Mouse (Mus musculus): ENCODE results near the gene Ccdc185.

Gene Ccdc185

DNA sequence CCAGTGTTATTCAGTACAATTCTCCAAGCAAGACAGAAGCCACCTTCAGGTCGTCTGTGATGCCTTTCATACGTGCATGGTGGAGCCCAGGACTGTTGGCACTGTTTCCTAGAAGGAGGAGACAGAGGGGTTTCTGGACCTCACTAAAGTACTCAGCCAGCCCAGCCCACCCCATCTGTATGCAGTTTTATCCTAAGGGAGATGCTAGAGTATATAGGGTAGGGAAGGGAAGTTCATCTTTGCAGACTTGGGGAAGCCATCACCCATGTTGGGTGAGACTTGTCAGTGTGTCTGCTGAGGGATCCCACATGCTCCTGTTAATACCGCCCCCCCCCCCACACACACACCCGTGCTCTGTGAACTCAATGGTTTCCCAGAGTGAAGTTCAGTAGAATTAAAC is 13.1 kb downstream of the Ccdc185 start:
- no peak for DNase-seq

DNA sequence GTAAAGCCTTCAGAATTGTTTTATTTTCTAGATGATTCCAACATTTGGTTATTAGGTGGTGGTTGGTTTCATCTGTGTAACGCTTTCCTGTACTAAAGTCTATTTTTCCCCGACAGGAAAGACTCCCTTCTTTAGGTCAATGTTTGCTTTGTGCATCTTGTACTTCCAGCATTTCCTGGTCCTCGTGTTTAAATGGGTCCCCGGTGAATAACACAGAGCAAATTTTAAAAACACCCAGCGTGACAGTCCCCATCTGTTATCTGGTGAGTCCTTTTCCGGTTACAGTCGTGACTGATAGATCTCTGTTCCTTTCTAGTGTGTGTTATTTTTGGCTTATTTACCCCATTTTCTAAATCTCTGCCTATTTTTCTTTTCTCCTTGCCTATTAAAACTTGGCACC is 16.3 kb downstream of the Ccdc185 start:
- peak in 1 of 2 experiments; percentile 21 for DNase-seq

GRCm38 (mm10) chr1:182729002-182729401 is 20.0 kb downstream of the Ccdc185 start:
- DNase-seq, result no peak

GRCm38 (mm10) chr1:182727541-182727940 is 21.4 kb downstream of the Ccdc185 start:
- peak; percentile 9 to 17 for DNase-seq

DNA sequence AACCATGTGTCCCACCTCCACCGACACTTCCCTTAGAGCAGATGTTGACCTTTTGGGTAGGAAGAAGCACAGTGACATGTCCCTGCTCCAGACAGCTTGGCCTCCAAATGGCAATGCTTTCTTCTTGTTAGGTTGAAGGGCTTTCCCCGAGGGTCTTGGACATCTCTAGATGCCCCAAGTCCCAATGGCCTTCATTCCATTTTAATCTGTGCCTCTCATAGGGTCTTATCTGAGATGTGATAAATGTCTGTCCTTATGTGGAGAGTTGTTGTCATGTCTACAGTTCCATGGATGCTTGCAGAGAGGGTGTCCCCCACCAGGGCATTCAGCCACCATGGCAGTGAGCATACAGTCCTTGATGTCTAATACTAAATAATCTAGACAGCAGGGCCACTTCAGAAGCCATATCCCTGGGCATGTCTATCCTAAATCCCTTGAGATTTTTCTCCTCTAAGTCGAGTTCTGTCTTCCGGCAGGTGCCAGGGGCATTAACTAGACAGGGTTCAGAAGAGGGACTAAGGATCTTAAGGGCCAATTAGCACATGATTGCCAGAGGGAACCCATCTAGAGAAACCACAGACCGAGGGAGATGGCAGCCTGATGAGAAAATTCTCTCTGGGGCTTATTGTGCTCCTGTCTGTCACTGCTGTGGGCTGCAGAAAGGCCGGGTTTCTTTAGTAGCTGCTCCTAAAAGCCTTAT is 34.6 kb downstream of the Ccdc185 start:
- DNase-seq, result no peak

DNA sequence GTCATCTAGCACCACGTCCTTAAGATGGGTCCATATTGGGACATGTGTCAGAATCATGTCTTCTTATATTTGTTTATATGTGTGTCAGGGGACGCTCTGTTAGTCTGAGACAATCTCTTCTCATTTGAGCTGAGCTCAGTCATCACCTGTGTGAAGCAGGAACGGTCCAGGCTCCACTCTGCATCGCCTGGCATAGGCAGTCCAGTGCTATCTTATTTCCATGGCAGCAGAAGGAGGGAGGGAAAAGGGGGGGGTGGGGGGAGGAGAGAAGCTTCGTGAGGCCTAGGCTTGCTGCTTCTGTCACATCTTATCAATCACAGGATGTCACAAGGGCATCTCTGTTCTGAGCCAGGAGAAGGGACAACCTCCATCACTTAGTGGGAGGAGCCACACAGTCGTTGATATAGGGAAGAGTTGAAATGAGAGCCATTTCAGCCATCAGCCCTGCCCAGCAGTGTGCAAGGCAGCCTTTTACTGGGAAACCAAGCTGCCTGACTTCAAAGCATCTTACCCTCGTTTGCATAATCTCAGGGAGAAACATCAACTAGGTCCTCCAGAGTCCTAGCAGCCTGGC is 37.5 kb downstream of the Ccdc185 start:
- DNase-seq, result no peak

- DNase-seq, result no peak
These were observed 41.5 kb downstream of the Ccdc185 start for GRCm38 (mm10) chr1:182707459-182707858.

DNA sequence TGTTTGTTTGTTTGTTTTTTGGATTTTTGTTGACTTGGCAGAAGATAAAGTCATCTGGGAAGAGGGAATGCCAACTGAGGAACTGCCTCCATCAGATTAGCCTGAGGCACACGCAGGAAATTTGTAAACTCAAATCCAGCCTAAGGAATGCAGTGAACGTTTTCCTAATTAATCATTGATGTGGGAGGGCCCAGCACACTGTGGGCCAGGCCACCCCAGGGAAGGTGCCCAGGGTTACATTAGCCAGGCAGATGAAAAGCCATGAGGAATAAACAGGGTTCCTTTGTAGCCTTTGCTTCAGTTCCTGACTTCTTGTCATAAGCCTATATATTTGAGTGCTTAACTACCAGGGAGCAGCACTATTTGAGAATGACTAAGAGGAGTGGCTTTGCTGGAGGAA is 44.1 kb downstream of the Ccdc185 start:
- peak in 1 of 2 experiments; percentile 39 for DNase-seq

DNA sequence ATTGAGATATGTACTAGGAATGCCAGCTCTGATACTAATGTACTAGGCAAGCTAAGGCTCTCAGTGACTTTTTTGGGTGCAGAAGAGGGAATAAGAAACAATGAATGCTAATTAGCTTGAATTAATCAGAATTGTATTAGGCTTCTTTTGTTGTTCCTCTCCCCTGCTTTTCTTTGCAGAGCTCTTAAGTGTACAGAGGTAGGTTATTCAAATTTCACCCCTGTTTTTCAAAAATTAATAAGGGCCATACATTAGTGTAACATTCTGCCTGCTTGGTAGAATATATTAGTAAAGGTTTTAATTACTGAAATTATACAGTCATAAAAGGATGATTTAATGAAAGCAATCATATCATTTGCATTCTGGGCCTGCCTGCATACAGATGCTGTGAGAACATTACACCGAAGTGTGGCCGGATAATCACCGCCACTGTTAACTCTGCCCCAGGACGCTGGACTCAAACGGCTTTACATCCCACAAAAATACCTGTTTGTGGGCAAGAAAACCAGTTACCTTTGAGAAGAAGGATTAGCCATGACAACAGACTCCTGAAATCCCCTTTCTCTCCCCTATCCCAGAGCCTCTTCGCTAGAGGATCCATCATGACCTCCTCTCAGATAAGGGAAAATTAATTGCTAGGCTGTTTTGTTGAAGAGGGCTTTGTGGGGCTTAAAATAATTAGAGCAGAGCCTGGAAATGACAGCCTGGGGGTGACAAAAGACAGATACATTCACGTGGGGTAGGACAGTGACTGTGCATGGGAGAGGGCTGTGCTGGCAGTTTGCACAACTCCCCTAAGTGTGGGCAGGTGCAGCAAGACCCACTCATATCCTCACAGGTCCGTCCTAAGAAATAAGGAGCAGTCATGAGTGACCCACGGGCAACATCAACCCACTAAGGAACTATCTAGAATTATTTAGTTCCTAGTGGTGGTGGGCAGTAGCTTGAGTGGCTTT is 49.3 kb downstream of the Ccdc185 start:
- DNase-seq, result no peak

All from kidney, adult 8-10 months (tissue).